Comparison of ENCODE assay signal across 25 mouse cellular contexts in genomic region chr16:5620566-5620965, GRCm38 (mm10).
"Had no signal": no experiment of that assay in that cellular context is flagged by ENCODE, and none has a peak within 500 bp of the region (broad histone marks: within the 10 kb centered on the region; RNA-seq: fewer than 3 reads in every experiment).

No protein-coding gene starts in this region.

- H3K27me3 ChIP-seq: heart, embryonic 12.5 days; hindbrain, embryonic 12.5 days; intestine, embryonic 15.5 days; limb, embryonic 12.5 days; liver, embryonic 13.5 days; liver, embryonic 15.5 days had no signal

- H3K4me2 ChIP-seq: heart, embryonic 12.5 days; hindbrain, embryonic 12.5 days; hindbrain, embryonic 14.5 days; intestine, embryonic 15.5 days; limb, embryonic 12.5 days; liver, embryonic 11.5 days; liver, embryonic 13.5 days; liver, embryonic 15.5 days had no signal

- H3K27ac ChIP-seq: gastrocnemius, adult 2 months; heart, adult 2 months; hindbrain, embryonic 10.5 days; hindbrain, embryonic 12.5 days; hindbrain, embryonic 14.5 days; intestine, embryonic 15.5 days; layer of hippocampus, adult 2 months; left cerebral cortex, adult 2 months; limb, embryonic 10.5 days; limb, embryonic 12.5 days; liver, embryonic 13.5 days; liver, embryonic 15.5 days had no signal

- DNase-seq: gastrocnemius, adult 2 months; gastrocnemius, postnatal 10 days; gastrocnemius, postnatal 25 days; heart, adult 2 months; heart, postnatal 10 days; heart, postnatal 4 days; kidney, postnatal 4 days; liver; liver, embryonic 13.5 days; liver, postnatal 0 days had no signal

- H3K4me1 ChIP-seq: heart, embryonic 12.5 days; intestine, embryonic 15.5 days; limb, embryonic 10.5 days; limb, embryonic 12.5 days; liver, embryonic 13.5 days; liver, embryonic 15.5 days had no signal

- H3K9ac ChIP-seq: heart, embryonic 12.5 days; hindbrain, embryonic 12.5 days; hindbrain, embryonic 14.5 days; intestine, embryonic 15.5 days; limb, embryonic 12.5 days; liver, embryonic 13.5 days; liver, embryonic 15.5 days; liver, postnatal 0 days had no signal

- H3K4me3 ChIP-seq: gastrocnemius, adult 2 months; heart, adult 2 months; heart, embryonic 12.5 days; hindbrain, embryonic 10.5 days; hindbrain, embryonic 12.5 days; intestine, embryonic 15.5 days; layer of hippocampus, adult 2 months; left cerebral cortex, adult 2 months; limb, embryonic 10.5 days; limb, embryonic 12.5 days; liver, embryonic 13.5 days; liver, embryonic 15.5 days had no signal

- H3K36me3 ChIP-seq: heart, embryonic 12.5 days; hindbrain, embryonic 10.5 days; hindbrain, embryonic 12.5 days; intestine, embryonic 15.5 days; limb, embryonic 10.5 days; limb, embryonic 12.5 days; liver, embryonic 13.5 days; liver, embryonic 15.5 days had no signal

- H3K9me3 ChIP-seq: heart, embryonic 12.5 days; hindbrain, embryonic 10.5 days; hindbrain, embryonic 12.5 days; intestine, embryonic 15.5 days; limb, embryonic 10.5 days; limb, embryonic 12.5 days; liver, embryonic 13.5 days; liver, embryonic 15.5 days had no signal

- ATAC-seq: forebrain, embryonic 16.5 days; hindbrain, embryonic 16.5 days; inflammation-experienced regulatory T-cells, adult 6 months; intestine, embryonic 15.5 days; intestine, postnatal 0 days; liver, postnatal 0 days had no signal
